Mouse (Mus musculus): ENCODE data around the gene Cnot6l.

The Cnot6l gene

DNA sequence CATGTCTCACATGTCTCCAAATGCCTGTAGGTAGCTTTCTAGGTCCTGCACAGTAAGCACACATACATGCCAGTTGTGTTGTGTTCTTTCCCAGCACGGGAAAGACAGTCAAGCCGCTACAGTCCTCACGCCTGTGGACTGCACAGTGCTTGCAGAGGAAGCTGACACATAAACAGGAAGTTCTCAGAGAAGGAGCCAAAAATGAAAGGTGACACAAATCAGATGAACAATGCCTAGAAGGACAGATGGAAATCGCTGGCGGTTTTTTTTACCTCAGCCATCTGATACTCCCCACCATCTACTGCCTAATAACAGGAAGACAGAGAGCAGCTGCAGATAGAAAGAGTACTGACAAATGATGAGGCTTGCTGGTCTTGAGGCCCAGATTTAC, at the start of gene Cnot6l:
Cnot6l (minus strand) TSS at position 151 of the 391 bp plus-strand sequence.
- peak; percentile 52 for DNase-seq

- DNase-seq, result peak; percentile 95
These were observed 46.1 kb upstream of the Cnot6l start for GRCm38 (mm10) chr5:96209916-96210583.

- peak; percentile 57 for DNase-seq
These were observed 45.5 kb upstream of the Cnot6l start, which contains the start of gene Mrpl1 for GRCm38 (mm10) chr5:96209459-96209858. Mrpl1 (plus strand) TSS chr5:96209493.

GRCm38 (mm10) chr5:96208543-96208942, 44.6 kb upstream of the Cnot6l start:
- DNase-seq, result no peak

DNA sequence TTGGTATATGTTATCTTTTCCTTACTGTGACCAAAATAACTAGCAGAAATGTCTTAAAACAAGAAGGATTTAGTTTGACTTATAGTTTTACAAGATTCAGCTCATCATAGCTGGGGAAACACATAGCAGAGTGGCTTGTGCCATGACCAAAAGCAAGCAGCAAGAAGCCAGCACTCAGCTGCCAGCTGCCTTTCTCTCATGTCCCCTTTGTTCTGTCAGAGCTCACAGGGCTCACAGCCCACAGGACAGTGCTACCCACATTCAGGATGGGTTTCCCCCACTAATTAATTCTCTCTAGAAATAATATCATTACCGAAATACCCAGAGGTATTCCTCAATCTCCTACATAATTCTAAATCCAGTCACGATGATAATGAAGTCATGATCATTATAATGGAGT, 43.6 kb upstream of the Cnot6l start:
- no peak for DNase-seq

GRCm38 (mm10) chr5:96206897-96207296, 42.9 kb upstream of the Cnot6l start:
- DNase-seq, result peak; percentile 47

GRCm38 (mm10) chr5:96201462-96202154, 37.6 kb upstream of the Cnot6l start:
- DNase-seq, result no peak

DNA sequence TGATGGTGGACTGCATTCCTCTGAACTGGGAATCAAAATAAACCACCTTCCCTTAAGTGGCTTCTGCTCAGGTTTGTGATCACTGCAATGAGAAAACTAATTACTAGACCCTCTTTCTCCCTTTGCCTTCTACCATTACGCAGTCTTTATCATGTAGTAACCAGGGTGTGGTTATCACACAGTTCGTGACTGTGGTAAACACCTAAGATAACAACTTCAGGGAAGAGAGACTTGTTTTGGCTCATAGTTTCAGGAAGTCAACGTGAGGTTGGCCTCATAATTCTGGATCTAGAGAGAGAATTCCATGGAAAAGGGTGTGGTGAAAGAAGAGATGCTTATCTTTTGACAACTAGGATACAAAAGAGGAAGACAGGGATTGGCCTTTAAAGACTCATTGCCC, 36.3 kb upstream of the Cnot6l start:
- no peak for DNase-seq

DNA sequence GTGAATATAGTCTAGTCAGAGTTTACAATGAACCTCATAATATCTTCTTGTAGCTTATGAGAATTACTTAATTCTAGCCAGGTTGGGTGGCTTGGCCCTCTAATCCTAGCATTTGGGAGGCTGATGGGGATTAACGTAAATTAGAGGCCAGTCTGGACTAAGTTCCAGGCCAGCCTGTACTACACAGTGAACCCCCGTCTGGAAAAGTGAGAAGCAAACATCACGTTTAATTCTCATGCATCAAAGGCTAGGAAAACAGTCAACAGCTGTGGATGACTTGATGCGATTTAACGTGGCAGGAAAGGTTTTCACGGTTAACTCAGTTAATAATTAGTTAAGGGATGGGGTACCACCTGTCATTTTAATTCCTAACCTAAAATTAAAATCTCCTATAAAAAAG, 34.3 kb upstream of the Cnot6l start:
- DNase-seq, result no peak

DNA sequence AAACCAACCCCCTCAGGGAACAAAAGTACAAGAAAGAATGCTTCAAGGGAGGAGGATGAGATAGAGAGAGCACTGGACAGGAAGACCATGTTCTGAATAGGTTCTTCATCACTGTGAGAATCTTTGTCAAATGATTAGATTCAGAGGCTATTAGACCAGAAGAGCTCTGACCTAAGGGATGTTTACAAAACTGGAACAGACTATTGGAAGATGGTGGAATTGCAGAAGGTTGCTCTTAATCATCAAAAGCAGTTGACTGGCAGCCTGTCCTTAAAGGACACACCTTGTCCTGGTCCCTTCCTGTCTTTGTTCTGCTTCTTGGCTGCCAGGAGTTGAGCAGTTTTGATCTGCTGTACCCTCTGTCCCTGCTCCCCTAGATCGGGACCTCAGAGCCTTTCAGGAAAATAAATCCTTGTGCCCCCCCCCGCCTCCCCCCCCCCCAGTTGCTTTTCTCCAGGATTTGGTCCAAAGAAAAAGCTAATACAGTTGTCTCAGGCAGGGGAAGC, 32.6 kb upstream of the Cnot6l start:
- no peak for DNase-seq

DNA sequence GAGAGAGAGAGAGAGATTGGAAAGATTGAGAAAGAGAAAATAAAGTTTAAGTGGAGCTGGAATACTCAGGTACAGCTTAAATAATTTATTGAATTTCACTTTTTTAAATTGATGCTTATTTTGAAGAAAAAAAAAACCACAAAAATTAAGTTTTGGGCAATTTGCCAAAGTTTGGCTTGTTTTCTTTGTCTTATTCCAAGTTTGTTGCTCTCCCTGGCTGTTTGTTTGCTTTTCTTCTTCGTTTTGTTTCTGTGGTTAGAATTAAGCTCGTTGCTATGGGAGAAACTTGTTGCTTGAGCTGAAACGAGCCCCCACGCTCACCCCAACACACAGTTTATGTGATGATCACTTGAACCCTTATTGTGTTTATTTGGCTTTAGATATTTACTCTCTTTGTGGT, 27.3 kb upstream of the Cnot6l start:
- no peak for DNase-seq

GRCm38 (mm10) chr5:96189761-96190160, 25.8 kb upstream of the Cnot6l start:
- no peak for DNase-seq

GRCm38 (mm10) chr5:96183987-96184386, 20.0 kb upstream of the Cnot6l start:
- DNase-seq, result no peak

- DNase-seq, result no peak
These were observed 19.2 kb upstream of the Cnot6l start for GRCm38 (mm10) chr5:96183211-96183610.

DNA sequence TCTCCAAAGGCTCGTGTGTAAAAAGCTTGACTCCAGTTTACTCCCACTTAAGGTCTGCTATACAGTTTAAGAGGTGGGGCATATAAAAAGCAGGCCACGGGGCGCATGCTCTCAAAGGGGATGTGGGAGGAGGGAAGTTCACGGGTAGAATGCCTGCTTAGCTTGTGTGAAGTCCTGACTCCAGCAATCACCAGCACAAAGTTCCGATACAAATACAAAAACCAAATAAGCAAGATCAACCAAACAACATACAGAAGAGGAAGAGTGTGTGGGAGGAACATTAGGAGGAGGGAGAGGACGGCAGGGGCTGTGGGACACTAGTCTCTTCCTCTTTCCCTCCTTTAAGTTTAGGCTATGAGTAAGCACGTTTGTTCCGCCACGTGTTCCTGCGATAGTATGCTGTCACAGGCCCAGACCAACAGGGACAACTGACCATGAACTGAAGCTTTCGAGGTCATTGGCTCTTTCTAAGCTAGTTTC, 12.9 kb upstream of the Cnot6l start:
- no peak for DNase-seq

- no peak for DNase-seq
These were observed 12.2 kb upstream of the Cnot6l start for GRCm38 (mm10) chr5:96176121-96176520.

DNA sequence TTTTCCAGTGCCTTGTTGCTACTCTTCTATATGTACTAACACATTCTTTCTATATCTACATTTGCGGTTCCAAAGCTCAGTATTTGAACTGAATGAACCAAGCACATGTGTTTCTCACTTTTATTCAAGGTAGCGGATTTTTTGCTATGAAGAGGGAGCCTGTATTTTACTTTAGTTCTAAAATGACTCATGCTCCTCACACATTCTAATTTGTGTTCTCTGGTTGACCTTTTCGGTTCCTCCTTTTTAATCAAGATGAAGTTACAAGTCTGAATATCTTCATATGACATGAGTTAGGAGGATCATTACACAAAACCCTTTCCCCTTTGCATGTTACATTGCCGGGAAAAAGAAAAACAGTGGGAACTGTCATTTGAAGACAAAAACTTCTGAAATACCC, 7.8 kb upstream of the Cnot6l start:
- no peak for DNase-seq

DNA sequence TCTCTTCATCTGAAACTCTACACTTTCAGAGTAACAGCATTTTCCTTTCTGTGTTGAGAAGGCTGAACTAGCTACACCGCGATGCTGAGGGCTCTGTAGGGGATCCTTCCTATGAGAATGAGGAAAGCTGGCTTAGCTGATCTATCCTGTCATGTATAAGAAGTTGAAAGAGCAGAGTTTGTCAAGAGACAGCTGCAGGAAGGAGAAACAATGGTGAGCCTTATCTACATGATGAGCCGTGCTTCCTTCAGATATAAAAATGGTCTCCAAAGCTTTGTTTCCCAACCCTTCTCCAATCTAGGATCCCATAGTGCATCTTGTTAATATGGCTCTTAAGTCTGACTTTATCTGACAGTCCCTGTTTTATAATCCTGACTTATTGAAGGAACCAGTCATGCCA, 6.5 kb upstream of the Cnot6l start:
- DNase-seq, result no peak

DNA sequence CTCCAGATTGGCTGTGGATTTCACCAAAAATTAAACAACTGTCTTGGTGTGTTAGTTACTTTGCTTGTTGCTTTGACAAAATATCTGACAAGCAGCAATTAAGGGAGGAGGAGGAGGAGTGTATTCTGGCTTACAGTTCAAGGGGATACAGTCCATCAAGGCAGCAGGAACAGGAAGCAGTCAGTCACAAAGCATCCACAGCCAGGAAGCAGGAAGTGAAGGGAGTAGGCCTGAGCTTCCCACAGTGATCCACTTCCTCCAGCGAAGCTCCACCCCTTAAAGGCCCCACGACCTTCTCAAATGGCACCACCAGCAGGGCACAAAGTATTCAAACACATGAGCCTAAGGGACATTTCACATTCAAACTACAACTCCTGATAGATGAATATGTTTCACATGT, 2.8 kb upstream of the Cnot6l start:
- DNase-seq, result no peak

GRCm38 (mm10) chr5:96163396-96164020, 463 bp downstream of the Cnot6l start:
- no peak for DNase-seq

GRCm38 (mm10) chr5:96162399-96163331, 1.3 kb downstream of the Cnot6l start:
- peak; percentile 87 for DNase-seq

DNA sequence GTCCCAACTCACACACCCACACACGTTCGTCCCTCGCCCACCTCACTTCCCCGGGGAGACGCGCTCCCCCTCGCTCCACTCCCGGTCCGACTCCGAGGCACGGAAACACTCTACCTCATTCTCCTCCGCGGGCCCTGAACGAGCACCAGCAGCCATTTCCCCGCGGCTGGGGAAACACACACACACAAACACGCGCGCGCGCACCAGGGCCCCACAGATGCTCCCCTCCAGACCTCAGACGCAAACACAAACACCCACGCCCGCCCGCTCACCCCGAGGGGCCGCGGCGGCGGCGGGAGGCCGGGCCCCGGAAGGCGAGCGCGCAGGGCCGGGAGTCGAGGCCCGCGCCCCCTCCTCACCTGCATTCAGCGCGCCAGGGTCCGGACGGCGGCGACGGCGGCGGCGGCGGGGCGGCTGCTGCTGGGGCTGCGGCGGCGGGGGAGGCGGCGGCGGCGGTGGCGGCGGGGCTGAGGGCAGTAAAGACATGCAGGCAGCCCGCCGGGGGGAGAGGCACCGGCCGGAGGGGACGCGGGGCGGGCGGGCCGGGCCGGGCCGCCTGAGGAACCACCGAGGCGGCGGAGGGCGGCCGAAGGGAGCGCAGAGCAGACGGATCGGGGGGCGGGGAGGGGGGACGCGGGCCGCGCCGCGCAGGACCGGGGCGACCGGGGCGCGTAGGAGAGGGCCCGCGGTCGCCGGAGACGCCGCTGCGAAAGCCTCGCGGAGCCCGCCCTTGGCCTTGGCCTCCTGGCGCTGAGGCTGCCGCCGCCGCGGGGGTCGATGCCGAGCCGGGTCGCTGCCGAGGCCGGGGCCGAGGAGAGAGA, 2.2 kb downstream of the Cnot6l start:
- DNase-seq, result peak; percentile 75
